Mouse (Mus musculus) monocyte, adult 5-6 weeks (primary cell): ENCODE data around the gene Tnfsf15. TPM values are rescaled to one million over a fixed set of nuclear protein-coding genes. Genes with fewer than 3 reads are reported as not detected.

Experiments
- ATAC-seq: fragments of 153-309, 156-312 bp; replicated peaks from 2 replicates; pipeline ENCODE4 v1.8.0; 2017; ENCODE audit warnings: mild to moderate bottlenecking; ENCODE audit not compliant: low TSS enrichment, insufficient number of reproducible peaks, severe bottlenecking, poor library complexity, low FRiP score
- total RNA-seq: library from RNA; stranded (forward); fragments of 200-1000, 200-491, 200-594 nt; gene quantifications from 3 replicates; pipeline ENCODE4 v1.2.3, GENCODE M21; 2017

Gene Tnfsf15
- total RNA-seq, 1 experiment from 2014 or later = not detected

GRCm38 (mm10) chr4:63699749-63700148, 45.2 kb downstream of the Tnfsf15 start:
- ATAC-seq = no peak

- no peak for ATAC-seq
These were observed 48.0 kb downstream of the Tnfsf15 start for GRCm38 (mm10) chr4:63696921-63697320.

GRCm38 (mm10) chr4:63692351-63692750, 52.6 kb downstream of the Tnfsf15 start:
- no peak for ATAC-seq

- ATAC-seq = no peak
These were observed 57.5 kb downstream of the Tnfsf15 start for GRCm38 (mm10) chr4:63687429-63687828.

GRCm38 (mm10) chr4:63686157-63686556, 58.8 kb downstream of the Tnfsf15 start:
- ATAC-seq = 0 out of 2 replicates have a peak, but pooled peaks have one; percentile 46

- ATAC-seq = no peak
These were observed 59.7 kb downstream of the Tnfsf15 start for GRCm38 (mm10) chr4:63685253-63685525.

- no peak for ATAC-seq
These were observed 60.3 kb downstream of the Tnfsf15 start for GRCm38 (mm10) chr4:63684412-63685252.

- no peak for ATAC-seq
These were observed 61.2 kb downstream of the Tnfsf15 start for GRCm38 (mm10) chr4:63683716-63684115.

GRCm38 (mm10) chr4:63683056-63683455, 61.9 kb downstream of the Tnfsf15 start:
- ATAC-seq = peak; percentile 60

- no peak for ATAC-seq
These were observed 62.5 kb downstream of the Tnfsf15 start for GRCm38 (mm10) chr4:63682441-63682840.

GRCm38 (mm10) chr4:63681557-63681956, 63.4 kb downstream of the Tnfsf15 start:
- no peak for ATAC-seq

Other genes starting within 250 kb of the Tnfsf15 start
- 0.78 to 3.2 TPM (median 0.85 TPM) in 3 replicates for gene Whrn, start 249.1 kb downstream of the Tnfsf15 start, total RNA-seq
- gene Atp6v1g1, start 200.3 kb downstream of the Tnfsf15 start, total RNA-seq = 72.4 to 128 TPM (median 93.3 TPM) in 3 replicates
- 5.0 to 42.9 TPM (median 14.7 TPM) in 3 replicates for gene Tmem268, start 186.3 kb downstream of the Tnfsf15 start, total RNA-seq
- gene Gm11213, start 139.9 kb downstream of the Tnfsf15 start, total RNA-seq = not detected in 3 replicates
- not detected in 3 replicates for gene Tex48, start 122.7 kb downstream of the Tnfsf15 start, total RNA-seq
- not detected in 3 replicates for gene Gm11214, start 81.7 kb downstream of the Tnfsf15 start, total RNA-seq
- 0.32 to 2.0 TPM (median 0.57 TPM) in 3 replicates for gene Tnfsf8, start 116.2 kb upstream of the Tnfsf15 start, total RNA-seq